Mouse (Mus musculus) forebrain, embryonic 13.5 days (tissue): ENCODE data around the gene Lyrm7. TPM values are rescaled to one million over a fixed set of nuclear protein-coding genes. Genes with fewer than 3 reads are reported as not detected.
"Not testable (repeated sequence)": the region's sequence is repeated elsewhere in the genome, so short reads cannot be mapped to it uniquely, and the experiment has no call there.

Experiments used
- ATAC-seq: fragments of 200-750 bp; cut with Nextera tagmentation; 2 replicates; pipeline ENCODE4 v1.8.0; 2017
- H3K27ac ChIP-seq: fragments of 300-500 bp; sonication (generic); 2 replicates; pipeline ENCODE4 v1.5.1; 2015; ENCODE audit warnings: inconsistent platforms, mild to moderate bottlenecking, moderate library complexity
- H3K27me3 ChIP-seq: fragments of 300-500 bp; sonication (generic); 2 replicates; pipeline ENCODE4 v1.6.1; 2015; ENCODE audit warnings: mild to moderate bottlenecking, inconsistent platforms
- H3K36me3 ChIP-seq: fragments of 300-500 bp; sonication (generic); 2 replicates; pipeline ENCODE4 v1.6.1; 2015; ENCODE audit warnings: mild to moderate bottlenecking, inconsistent platforms; ENCODE audit not compliant: poor library complexity, severe bottlenecking
- H3K4me1 ChIP-seq: fragments of 300-500 bp; sonication (generic); 2 replicates; pipeline ENCODE4 v1.6.1; 2015; ENCODE audit warnings: inconsistent platforms
- H3K4me2 ChIP-seq: fragments of 300-500 bp; sonication (generic); 2 replicates; pipeline ENCODE4 v1.6.1; 2015; ENCODE audit warnings: inconsistent platforms, mild to moderate bottlenecking, moderate library complexity
- H3K4me3 ChIP-seq: fragments of 300-500 bp; sonication (generic); 2 replicates; pipeline ENCODE4 v1.5.1; 2015; ENCODE audit warnings: mild to moderate bottlenecking, inconsistent platforms
- H3K9ac ChIP-seq: fragments of 300-500 bp; sonication (generic); 2 replicates; pipeline ENCODE4 v1.6.1; 2015; ENCODE audit warnings: mild to moderate bottlenecking, inconsistent platforms
- H3K9me3 ChIP-seq: fragments of 300-500 bp; sonication (generic); replicated peaks from 2 replicates; pipeline ENCODE4 v1.6.1; 2016; ENCODE audit warnings: inconsistent platforms
- WGBS: fragments of 180-500 bp; shearing (Covaris S2); methylation state at CpG from one replicate; pipeline ENCODE4 v1.1.7; 2015; 5-methylcytosine and 5-hydroxymethylcytosine counted together
- polyA plus RNA-seq: library from polyadenylated mRNA; unstranded; fragments of >200 nt; fragmentation: Nextera tagmentation; extraction: Ambion mirVana; gene quantifications from 2 replicates; pipeline ENCODE4 v1.2.1, GENCODE M21; 2015

The Lyrm7 gene
- polyA plus RNA-seq, 1 experiment from 2014 or later = 11.6 TPM

DNA sequence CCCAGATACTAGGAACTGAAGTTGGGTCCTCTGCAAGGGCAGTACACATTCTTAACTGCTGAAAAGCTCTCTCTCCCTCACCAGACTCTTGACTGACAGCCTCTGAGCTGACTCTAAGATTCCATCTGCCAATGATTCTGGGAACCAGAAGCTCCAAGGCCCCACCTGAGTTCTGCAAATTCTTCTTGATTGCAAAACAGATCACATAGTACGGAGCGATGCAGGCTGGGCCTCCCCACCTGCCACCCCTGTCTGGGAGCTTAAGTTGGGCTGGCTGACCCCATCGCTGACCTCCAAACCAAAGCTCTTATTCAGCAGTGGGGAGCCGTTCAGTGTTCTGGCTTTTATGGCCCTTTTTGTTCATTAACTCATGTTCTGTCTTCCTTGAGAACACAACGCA, 36.8 kb upstream of the Lyrm7 start:
- Histone ChIP-seq H3K4me3 (no peak overlapping the region), H3K4me1 (0 out of 2 replicates have a peak, but pooled peaks cover 3% of the 10 kb centered on the region), H3K27me3 (no peaks in the 10 kb centered on the region), H3K4me2 (no peak overlapping the region), H3K9ac (no peak overlapping the region), H3K36me3 (no peaks in the 10 kb centered on the region), H3K9me3 (no peaks in the 10 kb centered on the region), H3K27ac (no peak overlapping the region)
- no peak for ATAC-seq
- WGBS = 49% methylated on average over 5 of the region's 5 CpGs

DNA sequence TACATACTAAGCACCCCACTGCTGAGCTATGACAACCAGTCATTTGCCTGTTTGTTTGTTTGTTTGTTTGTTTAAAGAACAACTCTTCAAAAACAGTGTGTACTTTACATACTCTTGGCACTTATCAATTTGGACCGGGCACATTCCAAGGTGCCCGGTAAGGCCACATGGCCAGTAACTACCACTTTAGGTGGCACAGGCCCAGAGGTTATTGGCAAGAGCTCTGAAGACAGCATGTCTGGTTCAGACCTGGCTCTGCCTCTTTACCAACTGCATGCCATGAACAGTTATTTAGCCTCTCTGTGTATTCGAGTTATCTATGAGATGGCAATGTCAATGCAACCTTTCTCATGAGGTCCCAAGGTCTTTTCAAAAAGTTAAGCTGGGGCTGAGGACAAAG, 35.9 kb upstream of the Lyrm7 start:
- H3K36me3 ChIP-seq, ATAC-seq, H3K9ac ChIP-seq, H3K4me3 ChIP-seq, H3K27me3 ChIP-seq, H3K4me1 ChIP-seq, H3K27ac ChIP-seq, H3K9me3 ChIP-seq, H3K4me2 ChIP-seq: not testable (repeated sequence)
- 89% methylated on average over 3 of the region's 3 CpGs for WGBS

DNA sequence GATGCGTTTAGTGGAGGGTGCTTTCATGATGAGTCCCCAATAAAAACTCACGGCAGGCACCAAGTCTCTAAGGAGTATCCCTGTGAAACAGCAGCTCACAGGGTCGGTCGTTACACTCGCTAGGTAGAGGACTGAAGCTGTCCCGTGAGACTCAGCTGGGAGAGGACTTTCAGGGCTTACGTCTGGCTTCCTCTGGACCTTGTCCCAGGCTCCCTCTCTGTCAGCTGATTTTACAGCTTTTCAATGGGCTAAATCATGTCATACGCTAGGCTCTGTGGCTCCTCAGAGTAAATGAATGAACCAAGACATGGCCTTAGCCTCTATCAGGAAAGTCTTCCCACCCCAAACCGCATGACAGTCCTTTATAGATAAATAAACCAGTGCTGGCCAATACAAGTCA, 33.9 kb upstream of the Lyrm7 start:
- Histone ChIP-seq H3K4me2 (no peak overlapping the region), H3K36me3 (no peaks in the 10 kb centered on the region), H3K27ac (no peak overlapping the region), H3K9ac (no peak overlapping the region), H3K4me3 (no peak overlapping the region), H3K27me3 (no peaks in the 10 kb centered on the region), H3K9me3 (no peaks in the 10 kb centered on the region), H3K4me1 (no peaks in the 10 kb centered on the region)
- ATAC-seq = no peak
- 78% methylated on average over 9 of the region's 9 CpGs for WGBS

DNA sequence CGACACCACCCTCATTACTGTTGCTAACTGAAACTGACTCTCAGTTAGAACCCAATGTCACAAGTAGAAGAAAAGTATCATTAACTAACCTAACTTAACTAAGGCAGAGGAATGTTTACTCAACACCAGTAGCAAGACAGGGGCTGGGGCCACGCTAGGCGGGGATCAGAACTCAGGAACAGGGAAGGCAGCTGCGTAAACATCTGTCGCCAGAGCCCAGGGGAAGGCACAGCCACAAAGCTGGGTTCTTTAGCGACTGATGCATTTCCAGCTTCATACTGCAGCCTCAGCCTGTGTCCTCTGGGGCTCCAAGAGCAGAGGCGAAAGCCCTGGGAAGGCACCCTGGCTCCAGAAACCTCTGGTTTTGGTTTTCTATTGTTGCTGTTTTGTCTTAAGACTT, 31.4 kb upstream of the Lyrm7 start:
- H3K4me2 ChIP-seq = no peak overlapping the region
- H3K4me1 ChIP-seq = no peaks in the 10 kb centered on the region
- H3K9me3 ChIP-seq = no peaks in the 10 kb centered on the region
- WGBS = 63% methylated on average over 7 of the region's 7 CpGs
- no peak overlapping the region for H3K9ac ChIP-seq
- no peak for ATAC-seq
- H3K27ac ChIP-seq = no peak overlapping the region
- H3K36me3 ChIP-seq = no peaks in the 10 kb centered on the region
- no peak overlapping the region for H3K4me3 ChIP-seq
- no peaks in the 10 kb centered on the region for H3K27me3 ChIP-seq

DNA sequence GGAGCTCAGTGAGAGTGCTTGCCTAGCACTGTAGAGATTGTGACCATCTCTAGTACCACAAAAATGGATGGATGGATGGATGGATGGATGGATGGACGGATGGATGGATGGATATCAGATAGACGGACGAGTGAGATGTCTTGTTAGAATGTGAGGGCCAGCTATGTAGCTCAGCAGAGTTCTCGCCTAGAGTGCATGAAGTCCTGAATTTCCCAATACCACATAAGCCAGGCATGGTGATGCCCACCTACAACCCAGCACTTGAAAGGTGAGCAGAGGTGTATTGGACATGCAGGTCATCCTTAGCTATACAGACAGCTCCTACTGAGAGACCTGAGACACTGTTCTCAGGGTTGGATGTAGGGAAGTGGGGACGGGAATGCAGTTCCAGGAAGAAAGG, 30.6 kb upstream of the Lyrm7 start:
- Histone ChIP-seq H3K4me1 (no peaks in the 10 kb centered on the region), H3K27me3 (no peaks in the 10 kb centered on the region), H3K9ac (no peak overlapping the region), H3K9me3 (no peaks in the 10 kb centered on the region), H3K27ac (no peak overlapping the region), H3K4me2 (no peak overlapping the region), H3K36me3 (no peaks in the 10 kb centered on the region), H3K4me3 (no peak overlapping the region)
- ATAC-seq = no peak
- 84% methylated on average over 5 of the region's 5 CpGs for WGBS

DNA sequence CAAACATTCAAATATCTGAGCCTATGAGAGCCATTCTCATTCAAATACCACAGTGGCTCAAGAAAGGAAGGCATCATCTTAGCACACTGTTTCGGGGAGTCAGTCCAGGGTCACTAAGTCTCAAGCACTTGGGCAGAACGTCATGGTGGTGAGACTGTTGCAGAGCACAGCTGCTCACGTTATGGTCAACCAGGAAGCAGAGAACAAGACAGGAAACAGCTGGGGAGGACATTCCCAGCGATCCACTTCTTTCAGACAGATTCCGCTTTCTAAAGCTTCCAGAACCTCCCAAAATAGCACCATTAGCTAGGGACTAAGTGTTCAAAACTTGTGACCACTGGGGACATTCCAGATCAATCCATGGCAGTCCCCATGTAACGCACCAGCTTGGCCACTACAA, 27.2 kb upstream of the Lyrm7 start:
- H3K27ac ChIP-seq = no peak overlapping the region
- no peak overlapping the region for H3K4me2 ChIP-seq
- no peaks in the 10 kb centered on the region for H3K27me3 ChIP-seq
- ATAC-seq = no peak
- no peak overlapping the region for H3K9ac ChIP-seq
- no peaks in the 10 kb centered on the region for H3K4me1 ChIP-seq
- no peaks in the 10 kb centered on the region for H3K36me3 ChIP-seq
- WGBS = 91% methylated on average over 6 of the region's 6 CpGs
- H3K9me3 ChIP-seq = no peaks in the 10 kb centered on the region
- H3K4me3 ChIP-seq = no peak overlapping the region

DNA sequence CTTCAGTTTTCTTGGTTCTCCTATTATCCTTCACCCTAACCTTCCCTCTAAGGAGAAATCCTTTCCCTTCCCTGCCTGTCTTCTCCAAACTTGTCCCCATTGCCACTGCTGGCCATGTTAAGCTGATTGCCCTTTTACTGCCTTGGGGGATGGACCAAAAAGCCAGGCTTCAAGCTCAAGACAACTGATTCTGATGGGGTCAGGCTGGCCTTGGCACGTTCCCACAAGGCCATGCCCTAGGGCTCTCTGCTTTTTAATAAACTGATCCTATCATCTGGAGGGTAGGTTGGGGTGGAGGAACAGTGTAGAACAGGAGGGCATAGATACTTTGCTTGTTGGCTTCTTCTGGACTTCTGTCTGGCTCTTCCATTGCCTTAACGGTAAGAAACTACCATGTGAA, 24.7 kb upstream of the Lyrm7 start:
- H3K9me3 ChIP-seq = no peaks in the 10 kb centered on the region
- ATAC-seq = no peak

DNA sequence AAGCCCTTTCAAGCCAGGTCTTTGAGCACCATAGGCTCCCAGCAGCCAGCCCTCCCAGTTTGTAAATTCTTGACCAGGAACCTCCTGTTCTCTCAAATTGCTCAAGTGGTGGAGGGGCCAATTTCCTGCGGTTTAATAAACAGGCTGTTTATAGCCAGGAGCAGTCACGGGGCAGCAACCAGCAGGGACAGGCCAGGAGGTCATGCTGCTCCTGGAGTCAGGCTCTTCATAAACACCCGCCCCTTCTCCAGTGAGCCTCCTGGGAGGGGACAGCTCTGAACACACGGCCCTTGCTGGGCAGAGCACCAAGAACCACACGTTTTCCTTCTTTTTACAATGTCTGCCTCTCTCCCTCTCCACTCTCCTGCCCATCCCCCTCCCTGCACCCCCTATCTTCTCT, 24.2 kb upstream of the Lyrm7 start:
- H3K4me2 ChIP-seq = no peak overlapping the region
- H3K4me1 ChIP-seq = no peaks in the 10 kb centered on the region
- no peak for ATAC-seq
- H3K9ac ChIP-seq = no peak overlapping the region
- no peak overlapping the region for H3K4me3 ChIP-seq
- H3K36me3 ChIP-seq = no peaks in the 10 kb centered on the region
- H3K27me3 ChIP-seq = no peaks in the 10 kb centered on the region
- WGBS = 37% methylated on average over 5 of the region's 5 CpGs
- H3K27ac ChIP-seq = no peak overlapping the region
- H3K9me3 ChIP-seq = no peaks in the 10 kb centered on the region

More for the DNA sequence above, 24.7 kb upstream of the Lyrm7 start:
- Histone ChIP-seq H3K27me3 (no peaks in the 10 kb centered on the region), H3K4me1 (no peaks in the 10 kb centered on the region), H3K9ac (no peak overlapping the region), H3K4me3 (no peak overlapping the region), H3K27ac (no peak overlapping the region), H3K36me3 (no peaks in the 10 kb centered on the region), H3K4me2 (no peak overlapping the region)
- WGBS = 89% methylated on average over 2 of the region's 2 CpGs

DNA sequence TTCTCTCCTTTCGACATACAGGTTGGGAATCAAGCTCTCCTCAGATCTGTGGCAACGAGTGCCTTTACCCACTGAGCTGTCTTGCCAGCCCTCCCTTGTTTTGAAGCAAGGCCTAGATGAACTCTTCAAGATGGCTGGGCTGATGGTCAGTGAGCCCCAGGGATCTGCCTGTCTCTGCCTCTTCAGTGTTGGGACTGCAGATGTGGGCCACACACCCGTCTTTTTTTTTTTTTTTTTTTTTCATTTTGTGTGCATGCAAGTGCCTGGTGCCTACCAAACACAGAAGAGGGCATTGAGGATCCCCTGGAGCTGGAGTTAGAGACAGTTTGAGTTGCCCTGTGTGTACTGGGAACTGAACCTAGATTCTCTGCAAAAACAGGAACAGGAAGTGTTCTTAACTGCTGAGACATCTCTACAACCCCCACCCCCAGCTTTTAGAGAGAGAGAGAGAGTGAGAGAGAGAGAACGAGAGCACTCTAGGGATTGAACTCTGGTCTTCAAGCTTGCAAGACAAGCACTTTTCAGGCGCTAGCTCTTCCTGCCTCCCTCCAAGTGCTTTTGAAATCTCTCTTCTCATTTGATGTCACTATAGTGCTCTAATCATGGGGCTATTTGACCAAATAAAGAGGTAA, 23.6 kb upstream of the Lyrm7 start:
- no peak overlapping the region for H3K4me3 ChIP-seq
- no peaks in the 10 kb centered on the region for H3K27me3 ChIP-seq
- no peak overlapping the region for H3K27ac ChIP-seq
- WGBS = 83% methylated on average over 5 of the region's 5 CpGs
- no peak overlapping the region for H3K9ac ChIP-seq
- ATAC-seq = no peak
- no peak overlapping the region for H3K4me2 ChIP-seq
- H3K36me3 ChIP-seq = no peaks in the 10 kb centered on the region
- no peaks in the 10 kb centered on the region for H3K9me3 ChIP-seq
- no peaks in the 10 kb centered on the region for H3K4me1 ChIP-seq

DNA sequence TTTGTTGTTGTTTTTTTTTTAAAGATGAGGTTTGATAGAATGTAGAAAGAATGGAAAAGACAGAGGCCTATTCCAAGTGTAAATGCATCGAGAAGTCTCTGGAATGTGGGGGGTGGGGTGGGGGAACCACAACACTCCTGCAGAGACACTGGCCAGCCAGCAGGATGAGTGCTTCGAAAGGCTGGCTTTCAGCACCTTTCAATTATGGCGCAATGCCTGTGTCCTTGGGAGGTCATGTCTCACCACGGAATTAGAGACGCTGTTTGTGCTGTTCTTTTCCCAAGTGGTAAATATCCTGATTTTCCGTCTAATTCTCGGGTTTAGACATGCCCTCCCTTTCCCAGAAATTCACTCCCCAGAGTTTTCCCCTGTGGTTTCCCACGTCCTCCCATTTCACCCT, 22.0 kb upstream of the Lyrm7 start:
- H3K27ac ChIP-seq = no peak overlapping the region
- H3K4me1 ChIP-seq = no peaks in the 10 kb centered on the region
- H3K4me2 ChIP-seq = no peak overlapping the region
- WGBS = 52% methylated on average over 8 of the region's 8 CpGs
- no peak for ATAC-seq
- no peaks in the 10 kb centered on the region for H3K9me3 ChIP-seq
- H3K9ac ChIP-seq = no peak overlapping the region
- H3K27me3 ChIP-seq = no peaks in the 10 kb centered on the region
- no peaks in the 10 kb centered on the region for H3K36me3 ChIP-seq
- H3K4me3 ChIP-seq = no peak overlapping the region

DNA sequence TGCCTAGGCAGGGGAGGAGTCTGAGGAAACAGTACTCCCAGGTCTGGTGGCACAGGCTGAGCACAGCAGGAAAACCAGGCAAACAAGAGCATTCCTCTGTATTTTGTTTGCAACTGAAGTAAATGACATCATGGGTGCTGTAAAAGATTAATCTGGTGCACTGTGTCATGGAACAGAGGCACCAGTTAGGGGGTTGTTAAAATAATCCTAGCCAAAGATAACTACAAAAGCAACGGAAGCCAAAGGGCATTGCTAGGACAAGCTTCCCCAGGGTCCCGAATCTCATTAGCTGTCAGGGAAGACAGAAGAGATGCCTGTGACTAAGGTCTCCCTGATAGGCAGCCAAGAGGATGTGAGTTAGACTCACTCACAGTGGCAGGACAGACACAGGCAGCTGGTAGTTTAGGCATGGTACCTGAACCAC, 20.3 kb upstream of the Lyrm7 start:
- H3K27me3 ChIP-seq = no peaks in the 10 kb centered on the region
- ATAC-seq = no peak
- WGBS = 9% methylated on average over 2 of the region's 2 CpGs
- no peak overlapping the region for H3K4me2 ChIP-seq
- no peaks in the 10 kb centered on the region for H3K4me1 ChIP-seq
- H3K4me3 ChIP-seq = no peak overlapping the region
- no peaks in the 10 kb centered on the region for H3K36me3 ChIP-seq
- H3K9me3 ChIP-seq = no peaks in the 10 kb centered on the region
- no peak overlapping the region for H3K9ac ChIP-seq
- no peak overlapping the region for H3K27ac ChIP-seq

DNA sequence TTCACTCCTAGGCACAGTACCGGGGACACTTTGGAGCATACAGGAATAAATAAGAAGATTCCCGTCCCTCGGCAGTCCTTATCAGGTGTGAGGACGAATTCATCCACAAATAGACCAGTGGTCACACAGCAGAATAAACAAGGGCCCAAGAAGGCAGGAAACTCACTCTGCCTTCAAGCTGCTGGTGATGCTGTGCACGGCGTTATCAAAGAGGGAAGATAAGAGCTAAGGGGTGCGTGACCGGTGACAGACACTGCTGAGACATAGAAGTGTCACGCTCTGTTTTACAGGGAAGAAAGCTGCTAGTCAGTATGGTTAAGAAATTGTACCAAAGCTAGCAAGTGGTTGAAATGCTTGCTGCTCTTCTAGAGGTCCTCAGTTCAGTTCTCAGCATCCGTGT, 19.2 kb upstream of the Lyrm7 start:
- 86% methylated on average over 10 of the region's 10 CpGs for WGBS
- H3K9me3 ChIP-seq = no peaks in the 10 kb centered on the region
- no peak for ATAC-seq

DNA sequence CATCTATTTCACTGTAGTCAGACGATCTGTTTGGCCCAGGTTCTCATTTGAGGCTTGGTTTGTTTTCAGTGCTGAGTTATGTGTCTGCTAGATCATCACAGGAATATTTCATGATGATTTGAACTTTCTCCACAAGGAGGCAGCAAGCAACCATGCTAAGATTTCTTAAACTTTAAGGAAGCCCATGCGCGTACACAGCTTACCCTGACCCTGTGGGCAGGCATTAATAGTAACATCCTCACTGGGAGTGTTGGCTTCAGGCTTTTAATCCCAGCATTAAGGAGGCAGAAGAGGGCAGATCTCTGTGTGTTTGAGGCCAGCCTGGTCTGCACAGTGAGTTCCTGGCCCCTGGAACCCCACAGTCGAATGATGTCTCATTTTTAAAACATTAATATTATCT, 18.7 kb upstream of the Lyrm7 start:
- no peaks in the 10 kb centered on the region for H3K9me3 ChIP-seq
- ATAC-seq = peak; percentile 38; the same call in 1 of the 2 replicates
- no peak overlapping the region for H3K4me2 ChIP-seq
- WGBS = 46% methylated on average over 4 of the region's 4 CpGs
- no peaks in the 10 kb centered on the region for H3K4me1 ChIP-seq
- H3K36me3 ChIP-seq = peaks cover 3% of the 10 kb centered on the region
- H3K27ac ChIP-seq = no peak overlapping the region
- no peaks in the 10 kb centered on the region for H3K27me3 ChIP-seq
- no peak overlapping the region for H3K4me3 ChIP-seq
- no peak overlapping the region for H3K9ac ChIP-seq

More for the DNA sequence above, 19.2 kb upstream of the Lyrm7 start:
- Histone ChIP-seq H3K4me1 (no peaks in the 10 kb centered on the region), H3K4me2 (no peak overlapping the region), H3K9ac (no peak overlapping the region), H3K4me3 (no peak overlapping the region), H3K27me3 (no peaks in the 10 kb centered on the region), H3K27ac (no peak overlapping the region), H3K36me3 (0 out of 2 replicates have a peak, but pooled peaks cover 2% of the 10 kb centered on the region)
